Comparison of ENCODE assay signal across 9 mouse cellular contexts in the genomic region with DNA sequence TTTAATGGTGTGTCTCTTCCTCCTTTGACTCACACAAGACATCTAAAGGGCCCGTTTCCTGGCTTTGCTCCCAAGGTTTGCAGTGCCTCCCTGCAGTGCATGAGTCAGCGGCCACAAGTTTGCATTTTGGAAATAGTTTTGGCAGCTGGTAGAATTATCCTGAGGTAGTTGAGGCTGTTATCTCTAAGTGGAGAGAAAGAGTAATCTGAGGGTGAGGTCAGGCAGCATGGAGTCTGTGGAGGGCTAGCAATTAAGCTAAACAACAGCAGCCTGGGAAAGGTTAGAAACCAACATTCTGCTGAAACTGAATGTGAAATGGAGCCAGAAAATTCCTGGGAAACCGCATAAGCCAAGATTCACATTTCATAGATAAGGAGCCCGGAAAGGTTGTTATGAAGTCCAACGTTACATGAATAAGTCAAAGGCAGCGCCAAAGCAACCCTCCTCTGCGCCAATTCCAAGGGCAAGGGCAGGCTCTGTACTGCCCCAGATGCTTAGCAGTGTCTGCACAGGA.
A peak's percentile ranks its signal among the peaks of the same experiment; 100 is the strongest.
DNase-seq lines count a peak whose midpoint lies in the region; ATAC-seq and TF ChIP-seq lines count a peak whose summit lies in the region.
"Had no signal": no experiment of that assay in that cellular context is flagged by ENCODE, and none has a peak within 500 bp of the region (broad histone marks: within the 10 kb centered on the region; RNA-seq: fewer than 3 reads in every experiment).

No protein-coding gene starts in this region.

- H3K9me3 ChIP-seq in limb, embryonic 14.5 days (ENCODE audit: control insufficient read depth, low read length), result no peaks in the 10 kb centered on the region
- no peaks in the 10 kb centered on the region for H3K9me3 ChIP-seq in limb, embryonic 10.5 days (replicated peaks)
- no peaks in the 10 kb centered on the region for H3K9me3 ChIP-seq in stomach, postnatal 0 days (ENCODE audit: control insufficient read depth, low read length)

- WGBS in limb, embryonic 14.5 days, result 82% methylated on average over 7 of the region's 7 CpGs
- 91% methylated on average over 7 of the region's 7 CpGs for WGBS in limb, embryonic 10.5 days
- WGBS in stomach, postnatal 0 days, result 60% methylated on average over 7 of the region's 7 CpGs

- H3K4me2 ChIP-seq in limb, embryonic 14.5 days (replicated peaks; ENCODE audit: low read depth, low read length, severe bottlenecking), result no peak overlapping the region
- H3K4me2 ChIP-seq in stomach, postnatal 0 days (replicated peaks; ENCODE audit: low read depth), result no peak overlapping the region

- no peaks in the 10 kb centered on the region for H3K27me3 ChIP-seq in limb, embryonic 14.5 days (ENCODE audit: control insufficient read depth, insufficient read depth, low read length)
- H3K27me3 ChIP-seq in limb, embryonic 10.5 days (ENCODE audit: low read depth, poor library complexity, severe bottlenecking), result no peaks in the 10 kb centered on the region
- H3K27me3 ChIP-seq in stomach, postnatal 0 days (ENCODE audit: control insufficient read depth, insufficient read depth, low read length), result no peaks in the 10 kb centered on the region

- no peak overlapping the region for H3K9ac ChIP-seq in limb, embryonic 14.5 days (ENCODE audit: low read depth, low read length, severe bottlenecking)
- no peak overlapping the region for H3K9ac ChIP-seq in stomach, postnatal 0 days (ENCODE audit: low read length)

- no peak for TF ChIP-seq POLR2A in limb, embryonic 14.5 days (IDR thresholded peaks at IDR 0.05; ENCODE audit: borderline replicate concordance, extremely low read depth, insufficient read depth, insufficient read length)

- H3K36me3 ChIP-seq in limb, embryonic 14.5 days (ENCODE audit: control insufficient read depth, insufficient read depth, low read length), result no peaks in the 10 kb centered on the region
- no peaks in the 10 kb centered on the region for H3K36me3 ChIP-seq in limb, embryonic 10.5 days
- H3K36me3 ChIP-seq in stomach, postnatal 0 days (ENCODE audit: control insufficient read depth, insufficient read depth, low read length), result no peaks in the 10 kb centered on the region

- no peak for ATAC-seq in limb, embryonic 14.5 days (ENCODE audit: low FRiP score, low read depth)
- ATAC-seq in stomach, postnatal 0 days (ENCODE audit: low FRiP score, low TSS enrichment), result peak; percentile 56; the same call in 1 of the 2 replicates
- no peak for ATAC-seq in inflammation-experienced regulatory T-cells, adult 6 months

- no peak overlapping the region for H3K4me3 ChIP-seq in limb, embryonic 14.5 days (replicated peaks; ENCODE audit: low read length)
- no peak overlapping the region for H3K4me3 ChIP-seq in limb, embryonic 10.5 days
- no peak overlapping the region for H3K4me3 ChIP-seq in stomach, postnatal 0 days (ENCODE audit: low read depth, low read length)
- H3K4me3 ChIP-seq: erythroblast, embryonic 14.5 days had no signal

- TF ChIP-seq CTCF in stomach, postnatal 0 days (IDR thresholded peaks at IDR 0.05; ENCODE audit: low read depth), result no peak

- no peak for TF ChIP-seq EP300 in stomach, postnatal 0 days (optimal IDR thresholded peaks at IDR 0.05)

- no peaks in the 10 kb centered on the region for H3K4me1 ChIP-seq in limb, embryonic 14.5 days (ENCODE audit: control insufficient read depth, insufficient read depth, low read length)
- no peaks in the 10 kb centered on the region for H3K4me1 ChIP-seq in limb, embryonic 10.5 days
- no peaks in the 10 kb centered on the region for H3K4me1 ChIP-seq in stomach, postnatal 0 days (replicated peaks; ENCODE audit: control insufficient read depth, insufficient read depth)

- H3K27ac ChIP-seq in limb, embryonic 14.5 days (replicated peaks; ENCODE audit: low read depth, low read length), result no peak overlapping the region
- no peak overlapping the region for H3K27ac ChIP-seq in limb, embryonic 10.5 days
- no peak overlapping the region for H3K27ac ChIP-seq in stomach, postnatal 0 days (replicated peaks)

- intact Hi-C loops in heart, postnatal 25 days (cut with DNase I), result no loop called here

- DNase-seq in limb, embryonic 14.5 days (ENCODE audit: low spot score), result peak; percentile 12
- DNase-seq in limb, embryonic 10.5 days (ENCODE audit: low spot score), result no peak
- DNase-seq in adrenal gland, postnatal 25 days, result peak; percentile 82
- peak; percentile 48 for DNase-seq in heart, postnatal 25 days (ENCODE audit: low spot score)
- DNase-seq in stomach, postnatal 0 days (ENCODE audit: low spot score), result peak; percentile 17
- DNase-seq in thymus, adult 18-20 months, result no peak
- DNase-seq in layer of hippocampus, postnatal 10 days (ENCODE audit: low spot score in 2 of 2), result no peak

Comparison
In these comparisons a context has a peak if more than half of its experiments do, and no peak if none do; other contexts are left out.
1. DNase-seq: peak in limb, embryonic 14.5 days (single experiment), adrenal gland, postnatal 25 days (single experiment), heart, postnatal 25 days (single experiment) and stomach, postnatal 0 days (single experiment); none in limb, embryonic 10.5 days (single experiment), thymus, adult 18-20 months (0 of 2) and layer of hippocampus, postnatal 10 days (0 of 2).